Mouse (Mus musculus): Measurements from ENCODE around the gene Tent4a.

Gene Tent4a

DNA sequence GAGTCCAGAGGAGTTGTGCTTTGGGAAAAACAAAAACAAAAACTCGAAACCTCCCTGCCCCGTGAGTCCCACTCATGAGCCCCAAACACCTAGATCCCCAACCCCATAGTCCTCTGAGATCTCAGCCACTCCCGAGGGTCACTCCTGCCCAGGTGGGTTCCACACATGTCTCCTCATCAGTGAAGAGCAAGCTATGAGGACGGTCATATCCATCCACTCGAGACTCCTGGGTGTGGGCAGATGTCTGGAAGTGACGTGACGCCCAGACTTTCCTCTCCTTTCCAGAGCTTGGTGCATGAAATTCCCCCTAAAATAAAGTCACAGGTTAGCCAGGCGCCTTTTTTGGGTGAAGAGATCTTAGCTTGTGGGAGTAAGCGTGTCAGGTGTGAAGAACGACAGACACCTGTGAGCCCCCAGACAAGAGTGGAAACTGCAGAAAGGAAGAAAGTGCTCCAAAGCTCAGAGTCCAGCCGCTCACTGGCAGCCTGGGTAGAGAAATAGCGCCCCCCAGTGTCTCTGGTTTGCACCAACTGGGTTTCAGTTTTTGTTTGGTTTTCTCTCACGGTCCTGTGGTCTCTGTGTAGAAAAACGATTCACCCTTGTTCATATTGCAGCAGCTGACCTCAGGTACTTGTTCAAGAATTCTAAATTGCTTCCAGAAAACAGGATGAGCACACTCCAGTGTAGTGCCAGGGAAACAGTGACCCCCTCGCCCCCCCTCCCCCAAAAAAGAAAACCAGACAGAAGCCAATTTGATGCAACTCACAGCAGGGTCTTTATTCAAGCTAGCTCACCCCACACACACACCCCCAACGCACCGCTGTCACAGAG, 73.6 kb downstream of the Tent4a start:
- peak; percentile 48 for DNase-seq (ENCODE audit: low spot score)

DNA sequence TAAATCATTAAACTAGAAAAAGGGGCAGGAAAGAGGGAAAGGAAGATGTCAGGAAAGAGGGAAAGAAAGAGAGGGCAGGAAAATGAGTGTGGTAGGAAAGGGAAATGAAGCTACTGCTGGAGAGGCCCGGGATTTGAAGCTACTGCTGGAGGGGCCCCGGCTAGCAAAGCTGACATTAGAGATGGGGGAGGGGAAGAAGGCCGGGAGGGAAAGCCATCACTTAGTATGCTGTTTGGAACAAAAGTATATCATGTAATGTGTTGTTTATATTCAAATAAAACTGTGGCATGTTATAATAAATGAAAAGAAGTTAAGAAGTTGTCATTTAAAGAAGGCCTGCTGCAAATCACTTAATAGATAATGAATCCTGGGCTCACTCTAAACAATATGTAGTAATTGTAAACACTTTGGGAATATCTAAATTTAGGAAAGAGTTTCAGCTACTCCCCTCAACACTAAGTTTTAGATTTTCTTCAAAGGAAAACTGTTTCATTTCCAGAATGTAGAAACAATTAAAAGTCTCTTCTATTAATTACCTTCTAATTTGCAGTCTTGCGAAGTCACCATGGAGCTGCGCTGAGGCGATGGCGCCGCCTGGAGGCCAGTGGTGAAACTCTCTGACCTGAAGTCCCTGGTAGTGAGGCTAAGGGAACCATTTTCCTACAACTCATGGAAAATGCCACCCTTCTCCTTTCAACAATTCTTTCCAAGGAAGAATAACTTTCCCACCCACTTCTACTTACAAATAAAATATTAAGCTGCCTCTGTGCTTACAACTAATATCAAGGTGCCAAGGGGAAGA, 74.6 kb downstream of the Tent4a start:
- peak; percentile 65 for DNase-seq (ENCODE audit: low spot score)

DNA sequence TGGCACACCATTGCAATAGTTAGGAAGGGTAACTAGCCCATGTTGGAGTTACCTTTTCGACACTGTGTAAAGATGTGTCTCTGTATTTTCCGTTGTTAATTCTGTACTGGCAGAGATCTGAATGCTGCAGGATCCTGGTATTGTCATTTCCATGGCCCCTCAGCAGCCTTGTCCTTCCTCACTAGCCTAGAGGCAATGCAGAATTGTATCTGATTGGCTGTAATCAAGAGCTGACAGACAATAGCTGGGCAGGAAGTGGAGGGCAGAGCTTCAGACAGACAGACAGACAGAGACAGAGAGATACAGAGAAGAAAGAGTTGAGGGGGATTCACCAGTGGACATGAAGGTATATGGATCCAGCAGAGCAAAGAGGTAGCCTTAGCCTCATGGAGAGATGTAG, 75.5 kb downstream of the Tent4a start:
- no peak for DNase-seq (ENCODE audit: low spot score)

DNA sequence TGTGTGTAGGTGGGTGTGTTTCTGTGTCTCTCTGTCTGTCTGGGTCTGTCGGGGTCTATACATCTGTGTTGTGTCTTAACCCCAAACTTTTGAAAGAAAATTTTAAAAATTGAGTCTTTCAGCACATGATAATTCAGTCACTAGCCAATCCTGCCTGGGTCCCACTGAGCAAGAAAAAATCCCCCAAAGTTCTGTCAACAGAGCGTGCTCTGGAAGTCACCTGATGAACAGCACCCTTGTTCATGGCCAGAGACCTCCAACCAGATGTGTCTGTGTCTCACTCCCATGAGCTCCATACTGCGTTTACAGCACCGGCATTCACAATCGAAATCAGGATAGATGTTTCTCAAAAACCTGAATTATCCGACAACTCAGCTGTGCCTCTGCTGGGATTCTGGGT, 76.0 kb downstream of the Tent4a start:
- no peak for DNase-seq (ENCODE audit: low spot score)

DNA sequence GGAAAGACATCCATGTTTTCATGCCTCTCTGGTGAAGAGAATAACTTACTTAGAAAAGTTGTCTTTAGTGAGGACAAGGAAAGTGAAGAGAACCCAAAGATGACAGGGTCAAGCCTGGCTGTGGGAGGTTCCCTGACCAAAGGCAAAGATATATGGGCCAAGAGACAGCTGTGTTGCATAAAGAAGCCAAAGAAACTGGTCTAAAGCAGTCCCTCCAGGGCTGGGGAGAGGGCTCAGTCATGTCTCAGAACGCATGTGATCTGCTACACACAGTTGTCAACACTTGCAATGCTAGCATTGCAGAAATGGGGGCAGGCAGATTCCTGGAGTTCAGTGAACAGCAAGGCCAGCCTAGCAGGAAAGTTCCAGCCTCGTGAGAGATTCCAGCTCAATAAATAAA, 77.3 kb downstream of the Tent4a start:
- DNase-seq (ENCODE audit: low spot score), result no peak

DNA sequence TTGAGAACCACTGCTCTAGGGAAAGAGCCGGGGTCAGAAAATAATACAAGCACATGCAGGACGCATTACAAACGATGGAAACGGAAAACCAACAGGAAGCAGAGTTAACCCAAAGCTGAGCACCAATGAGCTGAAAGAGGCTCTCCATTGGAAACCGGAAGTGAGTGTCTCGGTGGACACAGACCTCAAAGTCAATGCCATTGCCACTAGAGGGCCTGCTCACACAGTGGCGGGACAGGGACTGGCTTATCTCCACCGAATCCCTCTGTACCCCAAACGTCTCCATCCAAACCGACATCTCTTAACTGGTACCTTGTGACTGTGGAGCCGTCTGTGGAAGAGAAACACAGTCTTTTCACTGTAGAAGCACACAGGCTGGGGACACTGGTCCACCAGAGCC, 77.8 kb downstream of the Tent4a start:
- DNase-seq (ENCODE audit: low spot score), result no peak

DNA sequence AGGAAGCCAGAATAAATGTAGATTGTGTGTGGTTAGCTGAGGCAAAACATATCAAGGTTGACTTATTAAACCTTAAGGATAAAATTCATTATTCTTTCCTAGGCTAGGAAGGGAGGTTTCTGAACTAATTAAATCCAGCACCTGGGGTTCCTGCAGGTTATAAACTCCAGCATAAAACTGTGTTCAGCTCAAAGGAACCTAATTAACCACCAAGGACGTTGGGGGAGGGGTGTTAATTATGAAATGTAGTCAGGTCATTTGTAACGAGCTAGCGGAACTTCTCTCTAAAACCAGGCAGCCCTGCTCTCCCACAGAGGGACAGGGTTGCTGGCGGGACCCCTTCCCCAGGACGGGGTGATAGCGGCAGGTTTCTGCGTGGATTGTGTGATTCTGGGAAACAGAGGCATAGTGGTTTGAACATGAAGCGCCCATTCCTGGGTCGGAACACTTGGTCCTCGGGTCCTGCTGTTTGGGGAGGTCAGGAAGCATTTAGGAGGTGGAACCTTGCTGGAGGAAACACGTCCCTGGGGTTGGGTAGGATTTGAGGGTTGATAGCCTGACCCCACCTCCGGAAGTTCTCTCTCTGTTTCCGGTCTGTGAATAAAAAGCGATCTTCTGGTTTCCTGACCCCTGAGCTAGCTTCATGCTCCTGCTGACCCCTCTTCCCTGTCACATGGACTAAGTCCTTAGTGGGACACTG, 78.8 kb downstream of the Tent4a start:
- DNase-seq (ENCODE audit: low spot score), result no peak
